Mouse (Mus musculus) cerebellum, adult 2 months (tissue): ENCODE measurements around the gene Ruvbl2.

Source experiments
- CTCF ChIP-seq: fragments of 200-500 bp; IDR thresholded peaks from 2 replicates; pipeline ENCODE4 v1.5.1; 2011; ENCODE audit warnings: low read depth, mild to moderate bottlenecking, control low read depth, low read length, moderate library complexity, borderline replicate concordance; ENCODE audit not compliant: insufficient read depth
- POLR2A ChIP-seq: fragments of 200-500 bp; IDR thresholded peaks from 2 replicates; pipeline ENCODE4 v1.6.1; 2011; ENCODE audit warnings: low read length, control low read depth, borderline replicate concordance; ENCODE audit not compliant: insufficient read depth

GRCm38 (mm10) chr7:45413864-45414739 is 23.8 kb downstream of the Ruvbl2 start:
- TF ChIP-seq CTCF (no peak), POLR2A (no peak)
